ENCODE assay signal across 27 mouse cellular contexts in genomic region chr13:113830805-113831204, GRCm38 (mm10).
"Had no signal": no experiment of that assay in that cellular context is flagged by ENCODE, and none has a peak within 500 bp of the region (broad histone marks: within the 10 kb centered on the region; RNA-seq: fewer than 3 reads in every experiment).

No protein-coding gene starts in this region.

- H3K4me2 ChIP-seq: heart, embryonic 13.5 days; heart, embryonic 15.5 days; hindbrain, embryonic 13.5 days; hindbrain, embryonic 15.5 days; kidney, embryonic 15.5 days; limb, embryonic 13.5 days; limb, embryonic 15.5 days; liver, embryonic 11.5 days; liver, embryonic 15.5 days had no signal

- H3K9me3 ChIP-seq: heart, embryonic 10.5 days; heart, embryonic 13.5 days; heart, embryonic 15.5 days; hindbrain, embryonic 15.5 days; kidney, embryonic 15.5 days; limb, embryonic 13.5 days; limb, embryonic 15.5 days; liver, embryonic 15.5 days had no signal

- H3K4me1 ChIP-seq: heart, embryonic 15.5 days; hindbrain, embryonic 13.5 days; hindbrain, embryonic 15.5 days had no signal

- H3K36me3 ChIP-seq: heart, embryonic 13.5 days; heart, embryonic 15.5 days; hindbrain, embryonic 13.5 days; hindbrain, embryonic 15.5 days; kidney, embryonic 15.5 days; limb, embryonic 15.5 days; liver, embryonic 15.5 days had no signal

- ATAC-seq: hindbrain, postnatal 0 days; intestine, embryonic 16.5 days had no signal

- H3K9ac ChIP-seq: heart, embryonic 13.5 days; heart, embryonic 15.5 days; hindbrain, embryonic 13.5 days; hindbrain, embryonic 15.5 days; kidney, embryonic 15.5 days; limb, embryonic 13.5 days; limb, embryonic 15.5 days; liver, embryonic 15.5 days had no signal

- DNase-seq: gastrocnemius, adult 2 months; gastrocnemius, postnatal 10 days; gastrocnemius, postnatal 36 days; heart, adult 18-20 months; heart, postnatal 14 days; heart, postnatal 36 days; kidney, adult 11 months; kidney, adult 2 months; kidney, adult 9 months; kidney, postnatal 14 days; kidney, postnatal 36 days; layer of hippocampus, adult 9-11 months; left cerebral cortex, postnatal 4 days had no signal

- H3K27ac ChIP-seq: gastrocnemius, adult 2 months; heart, embryonic 10.5 days; heart, embryonic 13.5 days; heart, embryonic 15.5 days; hindbrain, embryonic 13.5 days; hindbrain, embryonic 15.5 days; hindbrain, postnatal 0 days; kidney, embryonic 15.5 days; kidney, postnatal 0 days; left cerebral cortex, adult 2 months; limb, embryonic 13.5 days; limb, embryonic 15.5 days; liver, embryonic 15.5 days had no signal

- H3K27me3 ChIP-seq: heart, embryonic 13.5 days; heart, embryonic 15.5 days; hindbrain, embryonic 13.5 days; hindbrain, embryonic 15.5 days; kidney, embryonic 15.5 days; limb, embryonic 13.5 days; limb, embryonic 15.5 days; liver, embryonic 15.5 days had no signal

- H3K4me3 ChIP-seq: gastrocnemius, adult 2 months; heart, embryonic 10.5 days; heart, embryonic 13.5 days; heart, embryonic 15.5 days; hindbrain, embryonic 13.5 days; hindbrain, embryonic 15.5 days; kidney, embryonic 15.5 days; left cerebral cortex, adult 2 months; limb, embryonic 13.5 days; limb, embryonic 15.5 days; liver, embryonic 15.5 days had no signal
